Mouse (Mus musculus) kidney, embryonic 14.5 days (tissue): Measurements from ENCODE around the gene Pigl. TPM values are rescaled to one million over a fixed set of nuclear protein-coding genes. Genes with fewer than 3 reads are reported as not detected.

Experiments
- ATAC-seq: fragments of 200-750 bp; cut with Nextera tagmentation; 2 replicates; pipeline ENCODE4 v1.8.0; 2017; ENCODE audit warnings: moderate number of reproducible peaks, mild to moderate bottlenecking, moderate TSS enrichment, moderate library complexity; ENCODE audit not compliant: low FRiP score, low TSS enrichment
- H3K27ac ChIP-seq: fragments of 300-500 bp; sonication (generic); 2 replicates; pipeline ENCODE4 v1.5.1; 2014; ENCODE audit warnings: low read depth, mild to moderate bottlenecking, low read length, moderate library complexity, mixed read lengths
- H3K27me3 ChIP-seq: fragments of 300-500 bp; sonication (generic); 2 replicates; pipeline ENCODE4 v1.6.1; 2014; ENCODE audit warnings: mild to moderate bottlenecking, low read length; ENCODE audit not compliant: control insufficient read depth, insufficient read depth
- H3K36me3 ChIP-seq: fragments of 300-500 bp; sonication (generic); 2 replicates; pipeline ENCODE4 v1.6.1; 2014; ENCODE audit warnings: low read length, mixed read lengths; ENCODE audit not compliant: control insufficient read depth, insufficient read depth
- H3K4me1 ChIP-seq: fragments of 300-500 bp; sonication (generic); 2 replicates; pipeline ENCODE4 v1.6.1; 2014; ENCODE audit warnings: low read length, mixed read lengths; ENCODE audit not compliant: control insufficient read depth, insufficient read depth
- H3K4me2 ChIP-seq: fragments of 300-500 bp; sonication (generic); replicated peaks from 2 replicates; pipeline ENCODE4 v1.6.1; 2014; ENCODE audit warnings: low read depth, mild to moderate bottlenecking, low read length
- H3K4me3 ChIP-seq: fragments of 300-500 bp; sonication (generic); 2 replicates; pipeline ENCODE4 v1.5.1; 2014; ENCODE audit warnings: mild to moderate bottlenecking, low read length
- H3K9ac ChIP-seq: fragments of 300-500 bp; sonication (generic); 2 replicates; pipeline ENCODE4 v1.6.1; 2014; ENCODE audit warnings: low read depth, mild to moderate bottlenecking, low read length, moderate library complexity
- H3K9me3 ChIP-seq: fragments of 300-500 bp; sonication (generic); 2 replicates; pipeline ENCODE4 v1.6.1; 2016; ENCODE audit warnings: low read length; ENCODE audit not compliant: control insufficient read depth
- WGBS: fragments of 180-500 bp; shearing (Covaris S2); extraction: QIAGEN DNeasy Blood & Tissue Kit; methylation state at CpG from one replicate; pipeline ENCODE4 v1.1.7; 2014; 5-methylcytosine and 5-hydroxymethylcytosine counted together
- polyA plus RNA-seq: library from polyadenylated mRNA; unstranded; fragments of >200 nt; fragmentation: Nextera tagmentation; extraction: Ambion mirVana; gene quantifications from 2 replicates; pipeline ENCODE4 v1.2.1, GENCODE M21; 2014

The Pigl gene
- polyA plus RNA-seq, 1 experiment from 2014 or later: 15.1 TPM

- no peaks in the 10 kb centered on the region for H3K36me3 ChIP-seq
- no peak overlapping the region for H3K9ac ChIP-seq
- no peak overlapping the region for H3K4me2 ChIP-seq
- no peak overlapping the region for H3K4me3 ChIP-seq
- H3K27me3 ChIP-seq: no peaks in the 10 kb centered on the region
- 84% methylated on average over 3 of the region's 3 CpGs for WGBS
- H3K4me1 ChIP-seq: no peaks in the 10 kb centered on the region
- no peak for ATAC-seq
- H3K9me3 ChIP-seq: no peaks in the 10 kb centered on the region
- H3K27ac ChIP-seq: no peak overlapping the region
These were observed 85.7 kb downstream of the Pigl start for GRCm38 (mm10) chr11:62543991-62544390.

- no peak for ATAC-seq
- Histone ChIP-seq H3K4me1 (peaks cover 10% of the 10 kb centered on the region; the same call in 1 of the 2 replicates), H3K27me3 (no peaks in the 10 kb centered on the region), H3K9ac (peak overlapping the region; percentile 92; the same call in 1 of the 2 replicates), H3K9me3 (no peaks in the 10 kb centered on the region), H3K4me2 (peak overlapping the region; percentile 90), H3K36me3 (peaks cover 18% of the 10 kb centered on the region), H3K4me3 (peak overlapping the region; percentile 78), H3K27ac (peak overlapping the region; percentile 98; the same call in 1 of the 2 replicates)
- 14% methylated on average over 5 of the region's 5 CpGs for WGBS
These were observed 91.5 kb downstream of the Pigl start for GRCm38 (mm10) chr11:62549782-62550181.

GRCm38 (mm10) chr11:62550227-62550685 is 92.0 kb downstream of the Pigl start:
- peaks cover 23% of the 10 kb centered on the region for H3K36me3 ChIP-seq
- no peaks in the 10 kb centered on the region for H3K27me3 ChIP-seq
- H3K9ac ChIP-seq: peak overlapping the region; percentile 92
- WGBS: under 1% methylated on average over 11 of the region's 11 CpGs
- no peaks in the 10 kb centered on the region for H3K9me3 ChIP-seq
- ATAC-seq: peak; percentile 16; the same call in 1 of the 2 replicates
- peak overlapping the region; percentile 90 for H3K4me2 ChIP-seq
- peaks cover 14% of the 10 kb centered on the region for H3K4me1 ChIP-seq
- peak overlapping the region; percentile 78 for H3K4me3 ChIP-seq
- peak overlapping the region; percentile 98 for H3K27ac ChIP-seq

GRCm38 (mm10) chr11:62550727-62551225 is 92.5 kb downstream of the Pigl start, which contains the start of gene Ubb:
Gene Ubb, plus strand, starts transcription at chr11:62551171.
- Histone ChIP-seq H3K4me2 (peak within 1 kb of the TSS; percentile 90), H3K9ac (peak within 1 kb of the TSS; percentile 92), H3K9me3 (no peaks in the 10 kb centered on the region), H3K36me3 (peaks cover 26% of the 10 kb centered on the region), H3K27ac (peak within 1 kb of the TSS; percentile 98), H3K4me3 (peak within 1 kb of the TSS; percentile 78), H3K27me3 (no peaks in the 10 kb centered on the region), H3K4me1 (peaks cover 17% of the 10 kb centered on the region)
- peak; percentile 97 for ATAC-seq
- WGBS: under 1% methylated on average over 38 of the region's 40 CpGs

GRCm38 (mm10) chr11:62551226-62552119 is 93.2 kb downstream of the Pigl start:
- ATAC-seq: peak; percentile 85
- peaks cover 17% of the 10 kb centered on the region for H3K4me1 ChIP-seq
- H3K27ac ChIP-seq: peak overlapping the region; percentile 83
- peak overlapping the region; percentile 42 for H3K4me2 ChIP-seq
- H3K27me3 ChIP-seq: no peaks in the 10 kb centered on the region
- peak overlapping the region; percentile 92 for H3K9ac ChIP-seq
- WGBS: under 1% methylated on average over 58 of the region's 58 CpGs
- peaks cover 26% of the 10 kb centered on the region for H3K36me3 ChIP-seq
- no peaks in the 10 kb centered on the region for H3K9me3 ChIP-seq
- peak overlapping the region; percentile 78 for H3K4me3 ChIP-seq

GRCm38 (mm10) chr11:62553186-62553585 is 94.9 kb downstream of the Pigl start:
- 27% methylated on average over 1 of the region's 1 CpGs for WGBS

GRCm38 (mm10) chr11:62553633-62554032 is 95.4 kb downstream of the Pigl start:
- H3K4me3 ChIP-seq: peak overlapping the region; percentile 59
- no peak overlapping the region for H3K27ac ChIP-seq
- H3K9ac ChIP-seq: peak overlapping the region; percentile 48; the same call in 1 of the 2 replicates
- no peaks in the 10 kb centered on the region for H3K9me3 ChIP-seq
- peak overlapping the region; percentile 97 for H3K4me2 ChIP-seq
- ATAC-seq: no peak
- H3K36me3 ChIP-seq: peaks cover 26% of the 10 kb centered on the region
- 84% methylated on average over 5 of the region's 5 CpGs for WGBS
- peaks cover 17% of the 10 kb centered on the region for H3K4me1 ChIP-seq
- H3K27me3 ChIP-seq: no peaks in the 10 kb centered on the region

More at GRCm38 (mm10) chr11:62553186-62553585, 94.9 kb downstream of the Pigl start:
- Histone ChIP-seq H3K9ac (peak overlapping the region; percentile 48; the same call in 1 of the 2 replicates), H3K36me3 (peaks cover 26% of the 10 kb centered on the region), H3K9me3 (no peaks in the 10 kb centered on the region), H3K4me2 (peak overlapping the region; percentile 97), H3K27ac (no peak overlapping the region), H3K27me3 (no peaks in the 10 kb centered on the region), H3K4me1 (peaks cover 17% of the 10 kb centered on the region), H3K4me3 (peak overlapping the region; percentile 59)
- no peak for ATAC-seq

- no peaks in the 10 kb centered on the region for H3K9me3 ChIP-seq
- ATAC-seq: no peak
- H3K4me3 ChIP-seq: peak overlapping the region; percentile 59
- peaks cover 18% of the 10 kb centered on the region for H3K4me1 ChIP-seq
- no peak overlapping the region for H3K27ac ChIP-seq
- 82% methylated on average over 5 of the region's 5 CpGs for WGBS
- H3K4me2 ChIP-seq: peak overlapping the region; percentile 97
- H3K36me3 ChIP-seq: peaks cover 26% of the 10 kb centered on the region
- H3K9ac ChIP-seq: peak overlapping the region; percentile 15; the same call in 1 of the 2 replicates
- H3K27me3 ChIP-seq: no peaks in the 10 kb centered on the region
These were observed 96.0 kb downstream of the Pigl start for GRCm38 (mm10) chr11:62554163-62554855.
